Mouse (Mus musculus) midbrain, postnatal 0 days (tissue): ENCODE measurements around the gene Fam172a. TPM values are rescaled to one million over a fixed set of nuclear protein-coding genes. Genes with fewer than 3 reads are reported as not detected.

Experiments used
- ATAC-seq: fragments of 200-750 bp; cut with Nextera tagmentation; 2 replicates; pipeline ENCODE4 v1.8.0; 2017; ENCODE audit warnings: moderate number of reproducible peaks, mild to moderate bottlenecking, moderate TSS enrichment, moderate library complexity; ENCODE audit not compliant: low FRiP score
- DNase-seq: peaks from one replicate; pipeline ENCODE4 v3.0.0-alpha.2; 2015; ENCODE audit warnings: low spot score
- H3K27ac ChIP-seq: fragments of 300-500 bp; sonication (generic); 2 replicates; pipeline ENCODE4 v1.5.1; 2014; ENCODE audit warnings: low read depth, mild to moderate bottlenecking, low read length, mixed read lengths
- H3K27me3 ChIP-seq: fragments of 300-500 bp; sonication (generic); 2 replicates; pipeline ENCODE4 v1.6.1; 2014; ENCODE audit warnings: low read length, control low read depth, mixed read lengths; ENCODE audit not compliant: insufficient read depth
- H3K36me3 ChIP-seq: fragments of 300-500 bp; sonication (generic); 2 replicates; pipeline ENCODE4 v1.6.1; 2014; ENCODE audit warnings: low read length, control low read depth, mixed read lengths; ENCODE audit not compliant: insufficient read depth
- H3K4me1 ChIP-seq: fragments of 300-500 bp; sonication (generic); 2 replicates; pipeline ENCODE4 v1.6.1; 2014; ENCODE audit warnings: mild to moderate bottlenecking, control low read depth, antibody characterized with exemption, low read length, mixed read lengths; ENCODE audit not compliant: insufficient read depth
- H3K4me2 ChIP-seq: fragments of 300-500 bp; sonication (generic); 2 replicates; pipeline ENCODE4 v1.6.1; 2014; ENCODE audit warnings: low read depth, mild to moderate bottlenecking, low read length, mixed read lengths; ENCODE audit not compliant: poor library complexity, severe bottlenecking
- H3K4me3 ChIP-seq: fragments of 300-500 bp; sonication (generic); 2 replicates; pipeline ENCODE4 v1.5.1; 2014; ENCODE audit warnings: low read depth, mild to moderate bottlenecking, low read length, moderate library complexity
- H3K9ac ChIP-seq: fragments of 300-500 bp; sonication (generic); replicated peaks from 2 replicates; pipeline ENCODE4 v1.6.1; 2014; ENCODE audit warnings: mild to moderate bottlenecking, low read length, moderate library complexity, mixed read lengths; ENCODE audit not compliant: poor library complexity, severe bottlenecking
- H3K9me3 ChIP-seq: fragments of 300-500 bp; sonication (generic); 2 replicates; pipeline ENCODE4 v1.6.1; 2016; ENCODE audit warnings: low read length, control low read depth
- CTCF ChIP-seq: IDR thresholded peaks from 2 replicates; pipeline ENCODE4 v1.5.1; 2016; ENCODE audit warnings: antibody characterized with exemption, mild to moderate bottlenecking
- WGBS: fragments of 180-500 bp; shearing (Covaris S2); extraction: QIAGEN DNeasy Blood & Tissue Kit; methylation state at CpG from one replicate; pipeline ENCODE4 v1.1.7; 2014; 5-methylcytosine and 5-hydroxymethylcytosine counted together
- polyA plus RNA-seq: library from polyadenylated mRNA; unstranded; fragments of >200 nt; fragmentation: Nextera tagmentation; extraction: Ambion mirVana; gene quantifications from 2 replicates; pipeline ENCODE4 v1.2.1, GENCODE M21; 2015
- total RNA-seq: library from RNA; depleted of rRNA; stranded (reverse); fragments of >200 nt; gene quantifications from 2 replicates; pipeline ENCODE4 v1.2.3, GENCODE M21; 2014

Gene Fam172a
- total and polyA plus RNA-seq, 2 experiments from 2014 or later: 25.3 to 43.4 TPM

- ATAC-seq: no peak
- no peak for DNase-seq
- H3K4me3 ChIP-seq: no peak overlapping the region
- H3K9me3 ChIP-seq: no peaks in the 10 kb centered on the region
- H3K27me3 ChIP-seq: no peaks in the 10 kb centered on the region
- no peak overlapping the region for H3K9ac ChIP-seq
- no peak for TF ChIP-seq CTCF
- H3K4me1 ChIP-seq: peaks cover 3% of the 10 kb centered on the region; the same call in 1 of the 2 replicates
- H3K27ac ChIP-seq: no peak overlapping the region
- peak overlapping the region; percentile 36 for H3K4me2 ChIP-seq
- WGBS: 35% methylated on average over 7 of the region's 7 CpGs
- no peaks in the 10 kb centered on the region for H3K36me3 ChIP-seq
Measured at GRCm38 (mm10) chr13:78206891-78207430, 505.1 kb downstream of the Fam172a start.

GRCm38 (mm10) chr13:78207796-78208645, 506.2 kb downstream of the Fam172a start:
- TF ChIP-seq CTCF: no peak
- Histone ChIP-seq H3K4me3 (no peak overlapping the region), H3K9ac (peak overlapping the region; percentile 33; the same call in 1 of the 2 replicates), H3K36me3 (no peaks in the 10 kb centered on the region), H3K27ac (peak overlapping the region; percentile 38; the same call in 1 of the 2 replicates), H3K9me3 (no peaks in the 10 kb centered on the region), H3K4me2 (peak overlapping the region; percentile 36), H3K4me1 (peaks cover 3% of the 10 kb centered on the region; the same call in 1 of the 2 replicates), H3K27me3 (0 out of 2 replicates have a peak, but pooled peaks cover 4% of the 10 kb centered on the region)
- ATAC-seq (no peak), DNase-seq (peak; percentile 82)
- 27% methylated on average over 12 of the region's 12 CpGs for WGBS

- H3K4me2 ChIP-seq: peak overlapping the region; percentile 84
- WGBS: 25% methylated on average over 14 of the region's 14 CpGs
- H3K9ac ChIP-seq: no peak overlapping the region
- H3K4me3 ChIP-seq: no peak overlapping the region
- no peak for TF ChIP-seq CTCF
- no peak overlapping the region for H3K27ac ChIP-seq
- no peaks in the 10 kb centered on the region for H3K36me3 ChIP-seq
- 0 out of 2 replicates have a peak, but pooled peaks cover 4% of the 10 kb centered on the region for H3K27me3 ChIP-seq
- DNase-seq (no peak), ATAC-seq (no peak)
- H3K4me1 ChIP-seq: peaks cover 3% of the 10 kb centered on the region; the same call in 1 of the 2 replicates
- no peaks in the 10 kb centered on the region for H3K9me3 ChIP-seq
Measured at GRCm38 (mm10) chr13:78208689-78209410, 507.0 kb downstream of the Fam172a start.

- no peak for ATAC-seq
Measured at GRCm38 (mm10) chr13:78209611-78210028, 507.8 kb downstream of the Fam172a start.

GRCm38 (mm10) chr13:78210029-78210747, 508.4 kb downstream of the Fam172a start:
- Histone ChIP-seq H3K4me2 (peak overlapping the region; percentile 84), H3K27ac (peak overlapping the region; percentile 19), H3K9ac (peak overlapping the region; percentile 52), H3K4me1 (no peaks in the 10 kb centered on the region), H3K9me3 (no peaks in the 10 kb centered on the region), H3K36me3 (no peaks in the 10 kb centered on the region), H3K27me3 (0 out of 2 replicates have a peak, but pooled peaks cover 4% of the 10 kb centered on the region), H3K4me3 (peak overlapping the region; percentile 42)
- TF ChIP-seq CTCF: no peak
- ATAC-seq: peak; percentile 55
- peak; percentile 52 for DNase-seq
- 1% methylated on average over 38 of the region's 38 CpGs for WGBS

More at GRCm38 (mm10) chr13:78209611-78210028, 507.8 kb downstream of the Fam172a start:
- Histone ChIP-seq H3K4me3 (peak overlapping the region; percentile 42), H3K4me1 (no peaks in the 10 kb centered on the region), H3K4me2 (peak overlapping the region; percentile 84), H3K9me3 (no peaks in the 10 kb centered on the region), H3K36me3 (no peaks in the 10 kb centered on the region), H3K27me3 (0 out of 2 replicates have a peak, but pooled peaks cover 4% of the 10 kb centered on the region), H3K9ac (peak overlapping the region; percentile 52), H3K27ac (peak overlapping the region; percentile 19)
- no peak for TF ChIP-seq CTCF
- under 1% methylated on average over 12 of the region's 12 CpGs for WGBS
- no peak for DNase-seq
